Mouse (Mus musculus) layer of hippocampus, postnatal 25 days (tissue): ENCODE data around the gene Egfl8. TPM values are rescaled to one million over a fixed set of nuclear protein-coding genes. Genes with fewer than 3 reads are reported as not detected.

Source experiments
- DNase-seq, 2 experiments: peaks; one replicate each; pipeline ENCODE4 v3.0.0; 2022; ENCODE audit warnings: mixed read lengths in 2 of 2, low spot score in 1 of 2; ENCODE audit errors: extremely low spot score in 1 of 2
- total RNA-seq, 2 experiments: library from RNA; stranded (reverse); gene quantifications; 2 replicates each; pipeline ENCODE4 v1.2.3; 2021

The Egfl8 gene
- total RNA-seq, 2 experiments from 2014 or later, result 2.1 to 3.7 TPM

DNA sequence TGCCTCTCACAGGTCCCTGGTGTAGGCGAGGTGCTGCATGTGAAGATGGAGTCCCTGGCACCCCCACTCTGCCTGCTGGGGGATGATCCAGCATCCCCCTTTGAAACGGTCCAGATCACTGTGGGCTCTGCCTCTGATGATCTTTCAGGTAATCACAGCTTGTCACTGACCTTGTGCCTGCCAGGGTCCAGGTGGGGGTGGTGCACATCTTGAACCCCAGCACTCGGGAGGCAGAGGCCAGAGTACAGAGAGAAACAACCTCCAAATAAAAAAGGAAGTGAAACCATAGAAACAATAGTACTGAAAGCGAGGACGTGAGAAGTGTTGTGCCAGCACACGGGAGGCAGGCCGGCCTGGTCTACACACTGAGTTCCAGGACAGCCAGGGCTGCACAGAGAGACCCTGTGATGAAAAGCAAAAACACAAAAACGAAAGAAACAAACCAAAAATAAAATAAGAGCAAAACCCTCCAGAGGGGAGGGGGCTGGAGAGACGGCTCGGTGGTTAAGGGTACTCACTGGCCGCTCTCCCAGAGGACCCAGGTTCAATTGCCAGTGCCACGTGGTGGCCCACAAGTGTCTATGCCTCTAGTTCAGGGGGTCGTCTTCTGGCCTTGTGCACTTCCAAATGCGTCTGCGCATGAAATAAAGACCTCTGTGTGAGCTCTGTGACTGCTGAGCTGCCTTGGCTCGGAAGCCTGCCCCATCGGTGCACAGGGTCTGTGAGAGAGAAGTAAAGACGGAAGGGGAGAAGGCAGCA lies 33.5 kb upstream of the Egfl8 start:
- no peak for DNase-seq

DNA sequence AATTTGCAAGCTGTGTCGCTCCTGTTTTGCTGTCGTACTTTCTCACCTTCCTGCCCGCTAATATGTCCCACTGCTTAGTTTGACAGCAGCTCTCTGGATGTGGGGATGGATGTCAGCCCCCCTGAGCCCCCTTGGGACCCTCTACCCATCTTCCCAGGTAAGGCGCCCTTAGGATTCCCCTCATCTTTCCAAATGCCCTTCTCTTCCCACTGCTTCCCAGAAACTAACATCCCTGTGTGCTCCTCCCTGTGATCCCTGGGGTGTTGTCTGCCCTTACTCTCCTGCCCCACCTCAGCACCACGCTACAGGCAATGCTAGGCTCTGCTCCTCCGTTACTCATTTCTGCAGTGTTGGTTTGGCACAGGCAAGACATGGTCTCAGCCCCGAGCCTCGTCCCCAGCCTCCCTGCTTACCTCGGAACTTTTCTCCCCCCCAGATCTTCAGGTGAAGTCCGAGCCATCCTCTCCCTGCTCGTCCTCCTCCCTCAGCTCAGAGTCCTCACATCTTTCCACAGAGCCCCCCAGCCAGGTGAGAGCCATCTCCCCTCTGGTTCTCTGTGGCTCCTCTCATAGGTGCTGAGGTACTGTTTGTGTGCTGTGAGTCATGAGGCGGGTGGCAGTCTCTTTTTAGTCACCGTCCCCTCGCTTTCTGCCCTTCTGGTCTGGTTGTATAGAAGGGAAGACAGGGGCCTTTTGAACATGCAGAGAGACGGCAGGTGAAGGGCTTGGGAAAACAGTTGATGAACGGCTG lies 32.5 kb upstream of the Egfl8 start:
- no peak for DNase-seq

DNA sequence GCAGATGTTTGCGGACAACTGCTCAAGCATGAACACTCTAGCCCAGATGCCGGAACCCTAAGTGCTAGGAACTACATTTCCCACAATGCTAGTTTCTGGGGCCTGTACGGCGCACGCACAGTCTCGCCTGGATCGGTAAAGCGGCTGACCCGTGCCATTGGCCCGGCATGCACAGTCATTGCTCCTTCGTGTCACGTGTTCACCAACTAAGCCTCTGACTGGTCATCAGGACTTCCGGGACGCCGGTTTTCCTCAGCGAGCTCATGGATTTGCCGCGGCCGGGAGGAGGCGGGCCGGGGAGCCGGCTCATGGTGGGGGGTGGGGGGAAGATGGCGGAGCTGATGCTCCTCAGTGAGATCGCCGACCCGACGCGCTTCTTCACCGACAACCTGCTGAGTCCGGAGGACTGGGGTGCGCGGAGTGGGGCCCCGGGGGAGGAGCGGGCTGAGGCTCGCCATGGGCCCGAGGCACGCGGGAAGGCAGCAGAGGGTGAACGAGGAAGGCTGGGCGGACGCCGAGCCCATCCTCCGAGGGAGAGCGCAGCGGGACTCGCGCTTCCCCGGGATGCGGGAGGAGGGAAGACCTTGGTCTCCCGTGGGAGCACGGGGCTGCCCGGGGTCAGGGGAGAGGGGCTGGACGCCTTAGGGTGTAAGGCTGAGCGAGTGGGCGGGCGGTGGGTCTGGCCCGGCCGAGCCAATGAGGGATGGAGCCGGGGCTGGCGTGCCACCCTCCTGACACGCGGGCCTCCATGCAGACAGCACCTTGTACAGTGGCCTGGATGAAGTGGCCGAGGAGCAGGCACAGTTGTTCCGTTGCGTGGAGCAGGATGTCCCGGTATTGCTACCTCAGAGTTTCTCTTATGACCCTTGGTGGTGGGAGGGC lies 31.4 kb upstream of the Egfl8 start, which contains the start of gene Atf6b:
TSS of gene Atf6b (plus strand) at position 241 of the 882 bp plus-strand sequence.
- DNase-seq, result peak; percentile 71 to 76

DNA sequence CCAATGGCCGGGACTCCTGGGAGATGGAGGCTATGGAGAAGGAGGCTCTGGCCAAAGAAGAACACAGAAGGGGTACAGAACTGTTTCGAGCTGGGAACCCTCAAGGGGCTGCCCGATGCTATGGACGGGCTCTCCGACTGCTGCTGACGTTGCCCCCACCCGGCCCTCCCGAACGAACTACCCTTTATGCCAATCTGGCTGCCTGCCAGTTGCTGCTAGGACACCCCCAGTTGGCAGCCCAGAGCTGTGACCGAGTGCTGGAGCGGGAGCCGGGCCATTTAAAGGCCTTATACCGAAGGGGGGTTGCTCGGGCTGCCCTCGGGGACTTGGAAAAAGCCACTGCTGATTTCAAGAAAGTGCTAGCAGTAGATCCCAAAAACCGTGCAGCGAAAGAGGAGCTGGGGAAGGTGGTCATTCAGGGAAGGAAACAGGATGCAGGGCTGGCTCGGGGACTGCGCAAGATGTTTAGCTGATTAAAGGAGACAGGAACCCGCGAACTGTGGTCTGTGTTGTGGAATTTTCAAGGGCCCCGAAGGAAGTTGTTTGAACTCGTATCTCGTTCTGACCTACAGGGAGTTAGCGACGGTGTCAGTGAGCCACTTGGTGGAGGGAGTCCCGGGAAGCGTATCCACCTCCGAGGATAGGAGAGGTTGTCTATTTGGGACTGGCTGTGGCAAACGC lies 30.2 kb upstream of the Egfl8 start:
- DNase-seq, result no peak

DNA sequence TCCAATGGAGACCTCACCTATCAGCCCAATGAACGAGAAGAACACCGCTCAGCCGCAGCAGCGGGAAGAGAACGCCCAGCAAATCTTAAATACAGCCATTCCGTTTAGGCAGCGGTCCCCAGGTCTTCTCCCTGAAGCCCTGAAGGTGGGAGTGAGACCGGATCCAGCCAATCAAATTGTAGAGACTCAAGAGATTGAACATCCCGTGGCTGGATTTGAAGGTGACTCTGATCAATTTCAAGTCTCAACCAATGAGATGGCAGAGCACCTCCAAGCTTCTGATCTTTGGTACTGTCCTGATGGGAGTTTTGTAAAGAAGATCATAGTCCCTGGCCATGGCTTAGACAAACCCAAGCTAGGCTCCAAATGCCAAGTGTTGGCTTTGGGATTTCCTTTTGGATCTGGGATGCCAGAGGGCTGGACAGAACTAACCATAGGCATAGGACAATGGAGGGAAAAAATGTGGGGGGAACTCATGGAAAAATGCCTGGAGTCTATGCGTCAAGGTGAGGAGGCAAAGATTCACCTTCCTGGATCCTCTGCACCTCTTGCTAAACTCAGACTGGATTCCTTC lies 29.6 kb upstream of the Egfl8 start:
- no peak for DNase-seq

DNA sequence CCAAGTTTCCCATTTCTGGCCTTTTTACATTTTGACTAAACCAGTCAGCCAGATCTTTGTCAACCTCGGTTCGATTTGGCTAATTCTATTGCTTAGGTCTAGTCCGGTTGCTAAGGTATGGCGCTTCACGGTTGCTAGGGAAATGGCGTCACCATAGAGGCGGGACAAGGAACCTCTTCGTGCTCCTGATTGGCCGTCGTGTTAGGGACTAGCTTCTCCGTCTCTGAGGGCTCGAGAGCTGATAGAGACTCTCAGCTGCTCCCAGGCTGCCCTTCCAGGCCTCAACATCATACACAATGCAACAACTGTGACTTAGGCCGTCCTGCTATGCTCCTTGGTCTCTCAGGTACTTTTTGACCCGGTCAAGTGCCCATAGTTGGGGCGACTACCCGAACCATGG lies 28.8 kb upstream of the Egfl8 start, which contains the start of gene Fkbpl:
TSS of gene Fkbpl (plus strand) at position 157 of the 400 bp plus-strand sequence.
- peak; percentile 83 to 88 for DNase-seq

DNA sequence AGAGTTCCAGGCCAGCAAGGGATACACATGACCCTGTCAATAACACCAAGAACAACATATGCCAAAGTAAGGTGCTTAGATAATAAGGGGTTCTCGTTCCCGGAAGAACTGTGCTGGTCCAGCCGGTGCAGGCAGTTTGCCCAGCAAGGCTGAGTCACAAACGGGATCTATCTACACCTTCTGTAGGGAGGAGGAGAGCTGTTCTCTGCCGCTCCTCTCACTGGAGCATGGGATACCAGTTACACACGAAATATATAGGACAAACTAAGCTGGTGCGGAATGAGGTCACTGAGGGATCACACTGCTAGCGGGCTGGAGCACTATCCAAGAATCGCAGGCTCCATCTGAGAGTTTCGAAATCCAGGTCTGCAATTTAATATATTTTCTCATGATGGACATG lies 28.2 kb upstream of the Egfl8 start:
- no peak for DNase-seq

DNA sequence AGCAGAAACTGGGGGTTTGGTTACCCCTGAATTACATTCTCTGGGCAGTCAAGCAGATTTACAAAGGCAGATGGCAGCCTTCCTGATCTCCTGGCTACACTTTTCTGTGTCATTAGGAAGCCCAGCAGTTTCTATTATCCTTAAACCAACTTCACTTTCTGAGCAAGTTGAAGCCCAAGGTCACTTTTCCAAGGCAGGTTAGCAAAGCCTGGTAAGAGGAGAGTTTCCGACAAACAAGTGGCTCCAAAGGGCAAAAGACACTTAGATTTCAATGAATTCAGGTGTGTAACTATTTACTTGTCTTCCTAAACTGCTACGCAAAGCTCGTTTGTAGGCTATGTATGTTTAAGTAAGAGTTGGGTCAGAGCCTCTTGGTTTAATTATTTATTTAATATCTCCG lies 27.6 kb upstream of the Egfl8 start:
- no peak for DNase-seq

DNA sequence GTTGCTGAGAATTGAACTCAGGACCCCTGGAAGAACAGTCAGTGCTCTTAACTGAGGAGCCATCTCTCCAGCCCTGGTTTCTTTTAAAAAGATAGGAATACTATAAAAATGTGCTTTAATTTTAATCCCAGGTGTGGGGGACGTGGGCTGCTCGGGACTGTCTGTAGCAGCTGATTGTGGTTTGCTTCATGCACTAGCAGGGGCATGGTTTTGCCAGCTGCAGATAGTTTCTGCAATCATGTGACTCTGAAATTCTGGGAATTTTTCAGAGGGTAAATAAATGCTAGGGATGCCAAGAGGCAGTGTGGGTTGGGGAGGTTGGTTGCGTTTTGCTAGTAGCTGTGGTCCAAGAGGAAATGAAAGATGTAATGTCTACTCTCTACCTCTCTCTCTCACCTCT lies 26.2 kb upstream of the Egfl8 start:
- no peak for DNase-seq

DNA sequence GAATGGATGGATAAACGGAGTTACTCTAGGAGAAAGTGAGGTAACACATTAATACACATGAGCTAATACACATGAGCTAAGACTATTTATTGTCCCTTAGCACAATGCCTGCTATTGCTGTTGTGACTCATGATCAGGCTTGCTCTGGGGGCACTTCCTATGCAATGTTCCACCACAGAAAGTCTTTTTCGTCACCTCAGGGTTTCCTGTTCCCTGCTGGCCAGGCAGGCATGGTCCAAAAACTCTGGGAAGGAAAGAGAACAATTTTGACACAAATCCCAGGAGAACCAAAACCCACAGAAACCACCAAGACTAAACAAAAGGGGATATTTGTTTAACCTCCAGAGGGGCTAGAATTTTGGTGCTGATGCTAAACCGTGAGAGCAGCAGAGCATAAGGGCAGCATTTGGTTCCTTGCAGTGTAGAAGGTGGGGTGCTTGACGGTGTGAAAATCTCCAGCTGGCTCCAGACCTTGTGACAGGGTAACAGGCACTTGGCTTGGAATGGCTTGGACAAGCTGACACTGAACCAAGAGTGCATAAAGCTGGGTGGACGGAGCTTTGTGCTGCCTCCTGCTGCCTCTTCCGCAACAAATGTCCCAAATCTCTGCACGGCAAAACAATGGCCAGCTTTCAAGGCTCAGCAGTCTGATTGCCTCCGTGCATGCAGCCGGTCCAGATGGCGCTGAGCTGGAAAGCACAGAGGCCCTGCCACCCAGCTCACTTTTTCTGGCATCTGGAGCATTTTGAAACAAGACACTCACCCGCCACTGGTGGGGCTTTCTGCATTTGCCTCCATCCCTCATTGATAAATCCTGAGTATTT lies 25.2 kb upstream of the Egfl8 start:
- no peak for DNase-seq

DNA sequence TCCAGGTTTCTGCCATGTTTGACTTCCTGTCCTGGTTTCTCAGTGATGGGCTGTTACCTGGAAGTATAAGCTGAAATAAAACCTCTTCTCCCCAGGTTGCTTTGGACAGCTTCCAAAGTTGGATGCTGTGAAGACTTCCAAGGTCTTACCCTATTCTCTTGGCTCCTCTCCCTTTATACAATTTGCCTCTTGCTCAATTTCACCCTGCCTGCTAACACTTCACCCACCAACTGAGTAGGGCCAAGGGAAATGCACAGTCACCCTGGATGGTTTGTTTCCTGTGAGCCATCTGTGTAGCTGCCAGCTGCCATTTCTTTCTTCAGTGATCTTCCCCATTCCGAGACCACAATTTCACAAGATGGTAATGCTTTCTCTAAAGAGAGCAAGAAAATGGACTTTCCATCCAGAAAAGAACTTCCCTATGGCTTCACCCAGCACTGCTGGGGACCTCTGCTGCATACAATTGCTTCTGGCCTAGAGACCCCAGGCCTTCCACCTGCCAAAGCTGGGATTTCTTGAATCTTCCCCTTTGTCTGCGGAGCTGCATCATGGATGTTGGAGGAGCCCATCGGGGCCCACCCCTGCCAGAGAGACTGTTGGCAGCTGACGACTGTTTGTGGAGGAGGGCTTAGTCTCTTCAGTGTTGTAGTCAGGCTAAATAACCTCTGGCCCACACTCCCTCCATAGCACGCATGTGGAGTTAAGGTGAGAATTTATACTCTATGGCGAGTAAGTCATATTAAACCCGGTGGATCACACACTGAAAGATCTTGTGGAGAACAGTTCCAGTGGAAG lies 23.9 kb upstream of the Egfl8 start:
- DNase-seq, result no peak

DNA sequence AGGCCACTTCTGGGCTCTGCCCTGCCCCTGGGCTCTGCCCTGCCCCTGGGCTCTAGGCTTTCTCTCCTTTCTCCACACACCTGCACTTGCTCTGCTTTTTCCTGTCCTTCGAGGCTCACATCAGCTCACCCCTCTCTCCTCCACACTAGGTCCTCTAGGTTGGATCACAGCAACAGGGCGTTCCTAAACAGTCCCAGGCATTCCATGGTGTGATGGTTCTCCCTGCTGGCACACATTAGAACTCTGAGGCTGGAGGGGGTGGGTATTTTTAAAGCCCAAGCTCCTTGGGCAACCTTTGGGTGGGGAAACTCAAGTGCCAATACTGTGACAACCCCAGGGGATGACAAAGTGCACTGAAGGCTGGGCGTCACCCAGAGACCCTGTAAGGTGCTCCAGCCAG lies 21.7 kb upstream of the Egfl8 start:
- DNase-seq, result no peak

DNA sequence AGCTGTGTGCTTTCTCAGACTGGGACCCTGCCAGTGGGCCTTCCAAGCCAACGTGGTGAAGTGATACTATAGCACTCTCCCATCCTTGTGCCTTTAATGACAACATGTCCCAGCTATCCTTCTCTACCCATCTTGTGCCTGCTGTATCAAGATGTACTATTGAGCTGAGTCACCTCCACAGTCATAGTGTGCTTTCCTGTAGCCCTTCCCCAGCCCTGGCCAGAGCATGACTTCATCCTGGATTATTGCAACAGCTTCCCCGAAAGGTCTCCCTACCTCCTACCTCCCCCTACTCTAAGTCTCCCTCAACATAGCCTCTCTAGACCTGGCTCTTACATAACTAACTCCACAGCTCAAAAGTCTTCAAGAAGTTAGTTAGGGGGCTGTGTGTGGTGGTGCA lies 19.9 kb upstream of the Egfl8 start:
- DNase-seq, result no peak

DNA sequence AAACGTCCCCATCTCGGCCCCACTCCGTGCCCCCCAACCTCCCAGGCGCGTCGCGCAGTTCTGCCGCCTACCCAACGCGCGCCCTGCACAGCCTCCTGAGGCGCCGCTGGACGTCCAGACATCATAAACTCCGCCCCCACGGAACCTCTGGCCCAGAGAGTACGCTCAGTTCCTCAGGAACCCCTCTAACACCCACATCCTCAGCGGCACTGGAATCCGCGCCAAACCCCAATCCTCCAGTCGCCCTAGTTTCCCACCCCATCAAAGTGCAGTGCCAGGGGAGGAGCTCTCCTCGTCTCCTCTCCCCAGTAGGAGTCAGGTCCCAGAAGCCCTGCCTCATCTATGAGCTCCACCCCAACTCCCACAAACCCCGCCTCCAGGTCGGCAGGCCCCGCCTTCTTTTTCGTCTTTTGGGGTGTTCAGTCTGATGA lies 16.5 kb upstream of the Egfl8 start:
- peak; percentile 74 to 80 for DNase-seq

DNA sequence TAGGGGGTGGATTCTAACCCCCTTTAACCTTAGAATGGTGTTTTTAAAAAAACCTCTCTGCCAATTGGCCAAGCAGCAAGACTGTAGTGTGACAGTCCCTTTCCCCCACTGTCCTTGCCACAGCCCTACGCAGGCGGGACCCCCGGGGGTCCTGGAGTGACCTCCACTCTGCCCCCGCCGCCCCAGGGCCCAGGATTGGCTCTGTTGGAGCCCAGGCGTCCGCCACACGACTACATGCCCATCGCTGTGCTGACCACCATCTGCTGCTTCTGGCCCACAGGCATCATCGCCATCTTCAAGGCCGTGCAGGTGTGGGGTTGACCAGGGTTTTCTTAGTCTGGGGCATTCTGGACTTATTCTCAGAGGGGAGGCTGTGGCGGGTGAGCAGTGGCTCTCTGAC lies 15.9 kb upstream of the Egfl8 start:
- DNase-seq, result no peak

DNA sequence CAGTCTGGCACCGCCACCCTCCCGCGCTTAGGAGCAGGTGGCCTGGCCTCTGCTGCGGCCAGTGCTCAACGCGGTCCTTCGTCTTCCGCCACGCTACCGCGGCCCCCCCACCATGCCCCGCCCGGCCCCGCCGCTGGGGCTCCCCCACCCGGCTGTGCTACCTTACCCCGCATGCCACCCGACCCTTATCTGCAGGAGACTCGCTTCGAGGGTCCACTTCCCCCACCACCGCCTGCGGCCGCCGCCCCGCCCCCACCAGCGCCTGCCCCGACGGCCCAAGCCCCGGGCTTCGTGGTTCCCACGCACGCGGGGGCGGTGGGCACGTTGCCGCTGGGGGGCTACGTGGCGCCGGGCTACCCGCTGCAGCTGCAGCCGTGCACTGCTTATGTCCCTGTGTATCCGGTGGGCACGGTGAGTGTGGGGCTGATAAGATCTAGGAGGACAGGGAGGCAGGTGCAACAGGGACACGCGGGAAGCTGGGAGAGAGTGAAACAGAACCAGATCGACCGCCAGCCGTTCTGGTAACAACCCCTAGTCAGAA lies 15.1 kb upstream of the Egfl8 start:
- no peak for DNase-seq

DNA sequence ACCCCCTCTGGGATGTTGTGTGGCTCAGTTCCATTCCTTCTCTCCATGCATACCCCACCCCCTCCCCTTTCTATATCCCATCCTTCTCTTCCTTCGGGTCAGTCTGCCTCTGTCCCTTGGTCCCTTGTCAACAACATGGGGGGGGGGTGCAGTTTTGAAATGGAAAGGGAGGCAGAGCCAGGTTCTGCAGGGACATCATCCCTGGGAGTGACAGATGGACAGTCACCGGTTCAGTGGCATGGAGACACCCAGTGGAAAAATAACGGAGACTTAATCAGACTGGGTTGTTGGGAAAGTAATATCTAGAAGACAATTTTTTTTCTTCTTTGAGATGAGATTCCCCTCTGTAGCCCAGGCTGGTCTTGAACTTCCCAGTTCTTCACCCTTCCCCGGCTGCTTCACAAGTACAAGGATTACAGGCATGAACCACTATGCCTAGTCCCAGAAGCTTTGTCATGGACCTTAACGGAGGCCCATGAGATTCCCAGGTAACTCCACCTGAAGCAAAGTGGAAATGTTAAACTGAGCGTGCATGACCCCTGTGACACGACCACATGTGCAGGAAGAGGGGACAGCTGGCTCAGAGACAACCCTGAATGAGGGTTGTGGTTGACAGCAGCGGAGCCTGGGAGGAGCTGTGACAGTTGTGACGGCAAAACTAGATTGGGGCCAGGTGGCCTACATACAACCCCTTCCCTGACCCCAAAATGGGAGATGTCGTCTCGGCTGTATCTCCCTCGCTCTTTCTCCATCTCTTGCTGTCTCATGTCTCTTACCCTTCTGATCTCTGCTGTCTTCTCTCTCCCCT lies 14.2 kb upstream of the Egfl8 start:
- DNase-seq, result no peak
